Mouse (Mus musculus): ENCODE measurements at regions not wholly inside any gene's neighbourhood (a gene's known extent, or its start where the extent isn't known, plus 50 kb on each side); places are given as distances from the start of the nearest gene placed in this dataset.

DNA sequence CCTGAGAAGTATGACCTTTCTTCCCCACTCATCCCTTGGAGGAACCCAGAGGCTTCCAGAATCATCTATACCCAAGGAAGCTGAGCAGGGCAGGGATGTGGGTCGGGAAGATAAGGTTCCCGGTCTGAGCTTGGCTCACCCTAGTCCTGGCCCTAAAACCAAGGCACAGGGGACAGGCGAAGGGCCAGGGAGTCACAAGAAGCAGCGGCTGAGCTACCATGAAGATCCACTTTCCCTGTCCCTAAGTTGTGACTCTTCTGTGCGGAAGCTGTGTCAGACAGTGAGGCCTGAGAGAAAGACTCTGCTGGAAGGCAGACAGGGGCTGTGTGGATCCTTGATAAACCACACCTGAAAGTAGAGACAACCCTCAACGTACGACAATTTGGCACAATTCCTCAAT, 64.1 kb upstream of the Runx3 start:
- DNase-seq = no peak
- no peaks in the 10 kb centered on the region for H3K27me3 ChIP-seq
- no peak overlapping the region for H3K9ac ChIP-seq
- H3K4me2 ChIP-seq = no peak overlapping the region
- peaks cover 35% of the 10 kb centered on the region for H3K4me1 ChIP-seq (replicated peaks)
- H3K4me3 ChIP-seq (replicated peaks) = no peak overlapping the region
- ATAC-seq (ENCODE audit: low read depth) = no peak
- no peaks in the 10 kb centered on the region for H3K36me3 ChIP-seq
- 0 out of 2 replicates have a peak, but pooled peaks cover 5% of the 10 kb centered on the region for H3K9me3 ChIP-seq (replicated peaks)
- 71% methylated on average over 7 of the region's 7 CpGs for WGBS (ENCODE audit: insufficient replicate concordance)
- H3K27ac ChIP-seq = no peak overlapping the region

- Histone ChIP-seq H3K27ac (no peak overlapping the region), H3K4me2 (no peak overlapping the region), H3K4me3 (replicated peaks) (no peak overlapping the region), H3K9me3 (replicated peaks) (0 out of 2 replicates have a peak, but pooled peaks cover 5% of the 10 kb centered on the region), H3K36me3 (no peaks in the 10 kb centered on the region), H3K9ac (no peak overlapping the region), H3K27me3 (no peaks in the 10 kb centered on the region), H3K4me1 (replicated peaks) (peaks cover 44% of the 10 kb centered on the region)
- no peak for DNase-seq
- 72% methylated on average over 11 of the region's 11 CpGs for WGBS (ENCODE audit: insufficient replicate concordance)
- ATAC-seq (ENCODE audit: low read depth) = no peak
Observed at GRCm38 (mm10) chr4:135057286-135057685, 63.2 kb upstream of the Runx3 start.

DNA sequence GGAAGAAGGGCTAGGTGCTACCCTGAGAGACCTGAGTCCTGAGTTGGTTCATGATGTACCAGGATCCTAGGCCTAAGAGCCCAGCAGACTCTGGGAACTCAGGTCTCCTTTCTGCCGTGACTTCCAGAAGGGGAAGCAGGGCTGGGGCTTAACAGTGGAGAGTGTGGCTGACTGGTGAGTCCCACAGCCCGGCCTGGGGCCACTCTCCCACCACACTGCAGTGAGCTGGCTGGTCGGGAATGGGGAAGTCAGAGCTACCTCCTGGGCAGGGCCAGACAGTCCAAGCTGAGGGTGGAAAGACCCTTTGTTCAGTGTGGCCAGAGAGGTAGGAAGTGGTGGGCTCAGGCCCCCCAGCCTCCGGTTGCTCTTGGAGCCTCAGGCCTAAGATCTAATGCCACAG, 61.6 kb upstream of the Runx3 start:
- Histone ChIP-seq H3K27me3 (no peaks in the 10 kb centered on the region), H3K9me3 (replicated peaks) (no peaks in the 10 kb centered on the region), H3K9ac (no peak overlapping the region), H3K4me1 (replicated peaks) (peaks cover 47% of the 10 kb centered on the region), H3K36me3 (no peaks in the 10 kb centered on the region), H3K4me3 (replicated peaks) (no peak overlapping the region), H3K4me2 (no peak overlapping the region), H3K27ac (0 out of 2 replicates have a peak overlapping the region, but pooled peaks have one; percentile 29)
- WGBS (ENCODE audit: insufficient replicate concordance) = 34% methylated on average over 4 of the region's 4 CpGs
- ATAC-seq (ENCODE audit: low read depth) = no peak
- no peak for DNase-seq

DNA sequence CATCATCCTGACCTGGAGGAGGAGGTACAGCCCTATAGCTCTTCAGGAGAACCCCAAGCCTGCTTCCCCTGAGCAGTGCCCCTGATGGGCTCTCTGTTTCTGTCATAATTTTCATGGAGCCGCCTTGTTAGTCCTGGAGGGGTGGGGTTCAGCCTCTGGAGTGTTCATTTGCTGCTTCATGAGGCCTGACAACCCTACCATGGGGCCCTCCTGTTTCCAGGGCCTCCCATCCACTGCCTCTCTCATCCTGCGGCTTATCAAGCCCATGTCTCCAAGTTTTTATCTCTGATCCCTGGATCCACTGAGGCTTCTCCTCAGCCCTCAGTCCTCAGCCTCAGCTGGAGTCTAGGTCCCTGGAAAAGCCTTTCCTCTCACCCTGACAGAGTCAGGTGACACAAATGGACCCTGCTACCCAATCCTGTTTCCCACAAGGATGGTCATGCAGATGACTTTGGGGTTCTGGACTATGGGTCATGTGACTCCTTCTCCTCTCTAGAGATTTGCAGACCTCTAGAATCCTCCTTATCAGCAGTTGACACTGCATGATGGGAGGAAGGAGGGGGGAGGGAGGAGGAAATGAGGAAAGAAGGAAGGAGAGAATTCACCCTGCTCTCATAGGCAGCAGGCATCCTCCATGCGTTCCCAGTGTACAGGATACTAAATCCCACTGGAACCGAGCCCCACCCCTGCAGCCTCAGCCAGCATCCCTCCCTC, 59.3 kb upstream of the Runx3 start:
- Histone ChIP-seq H3K4me1 (replicated peaks) (peaks cover 45% of the 10 kb centered on the region), H3K4me2 (peak overlapping the region; percentile 56), H3K27ac (peak overlapping the region; percentile 85), H3K4me3 (replicated peaks) (peak overlapping the region; percentile 3; the same call in 1 of the 2 replicates), H3K27me3 (no peaks in the 10 kb centered on the region), H3K9ac (peak overlapping the region; percentile 37), H3K9me3 (replicated peaks) (no peaks in the 10 kb centered on the region), H3K36me3 (no peaks in the 10 kb centered on the region)
- DNase-seq = peak; percentile 32
- 17% methylated on average over 4 of the region's 4 CpGs for whole genome bisulfite sequencing (ENCODE audit: insufficient replicate concordance)
- ATAC-seq (ENCODE audit: low read depth) = peak; percentile 88

DNA sequence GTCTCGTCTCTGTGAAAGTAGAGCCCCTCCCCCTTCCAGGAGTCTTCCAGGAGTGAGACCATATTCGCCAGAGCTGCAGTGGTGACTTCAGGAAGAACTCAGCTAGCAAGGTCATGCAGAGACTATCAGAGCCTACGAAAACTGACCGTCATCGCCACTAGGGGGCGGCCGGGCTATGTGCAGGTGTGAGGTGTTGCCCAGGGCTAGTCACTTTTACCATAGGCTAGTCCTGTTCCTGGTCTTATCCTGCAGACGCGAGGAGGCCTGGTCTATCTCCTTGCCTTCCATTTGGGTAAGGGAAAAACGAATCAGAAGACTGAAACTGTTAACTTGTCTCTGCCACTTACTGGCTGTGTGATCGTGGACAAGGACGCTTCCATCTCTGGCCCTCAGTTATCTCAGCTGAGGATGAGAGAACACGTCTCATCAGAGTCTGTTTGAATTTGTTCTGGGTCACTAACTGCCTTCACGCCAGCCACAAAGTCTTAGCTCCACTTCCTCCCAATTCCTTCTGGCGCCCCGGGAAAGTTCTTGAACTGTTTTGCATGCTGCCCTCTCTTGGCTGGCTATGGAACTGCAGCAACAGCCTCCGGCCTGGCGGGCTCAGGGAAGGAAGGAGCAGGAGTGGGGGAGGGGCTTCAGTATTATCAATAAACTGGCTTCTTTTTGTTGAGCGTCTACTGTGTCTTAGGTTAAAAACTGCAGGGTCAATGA, 53.5 kb upstream of the Runx3 start:
- no peaks in the 10 kb centered on the region for H3K36me3 ChIP-seq
- WGBS (ENCODE audit: insufficient replicate concordance) = 6% methylated on average over 19 of the region's 19 CpGs
- DNase-seq (peak; percentile 68), ATAC-seq (ENCODE audit: low read depth) (peak; percentile 82)
- peak overlapping the region; percentile 60 for H3K4me2 ChIP-seq
- H3K4me1 ChIP-seq (replicated peaks) = peaks cover 23% of the 10 kb centered on the region
- H3K9ac ChIP-seq = 0 out of 2 replicates have a peak overlapping the region, but pooled peaks have one; percentile 22
- no peaks in the 10 kb centered on the region for H3K9me3 ChIP-seq (replicated peaks)
- H3K27ac ChIP-seq = peak overlapping the region; percentile 20; the same call in 1 of the 2 replicates
- H3K27me3 ChIP-seq = no peaks in the 10 kb centered on the region
- H3K4me3 ChIP-seq (replicated peaks) = peak overlapping the region; percentile 34

GRCm38 (mm10) chr4:135067805-135068204, 52.6 kb upstream of the Runx3 start:
- Histone ChIP-seq H3K27me3 (no peaks in the 10 kb centered on the region), H3K9me3 (replicated peaks) (no peaks in the 10 kb centered on the region), H3K27ac (no peak overlapping the region), H3K9ac (no peak overlapping the region), H3K4me3 (replicated peaks) (no peak overlapping the region), H3K4me1 (replicated peaks) (peaks cover 17% of the 10 kb centered on the region), H3K36me3 (no peaks in the 10 kb centered on the region), H3K4me2 (no peak overlapping the region)
- WGBS (ENCODE audit: insufficient replicate concordance) = 63% methylated on average over 7 of the region's 7 CpGs
- no peak for ATAC-seq (ENCODE audit: low read depth)
- no peak for DNase-seq

DNA sequence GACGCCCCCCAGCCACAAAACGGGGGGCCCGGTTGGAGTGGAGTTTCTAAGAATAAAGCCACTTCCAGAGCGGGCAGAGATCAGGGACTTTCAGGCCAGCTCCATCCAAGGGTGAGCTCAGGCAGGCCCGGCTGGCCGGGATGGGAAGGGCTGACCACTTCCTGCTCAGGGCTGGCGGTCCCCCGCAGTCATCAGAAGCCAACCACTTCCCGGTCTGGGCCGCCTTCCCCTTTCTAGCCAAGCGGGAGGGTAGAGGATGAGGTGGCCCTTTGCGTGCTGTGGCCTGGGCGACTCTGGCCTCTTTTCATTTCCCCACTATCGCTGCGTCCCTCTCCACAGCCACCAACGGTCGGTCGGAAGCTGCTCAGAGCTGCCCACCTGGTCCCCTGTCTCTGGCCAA, 50.6 kb upstream of the Runx3 start:
- 0 out of 2 replicates have a peak, but pooled peaks have one; percentile 11 for ATAC-seq (ENCODE audit: low read depth)
- DNase-seq = peak; percentile 13

More for the DNA sequence above, 50.6 kb upstream of the Runx3 start:
- H3K4me1 ChIP-seq (replicated peaks) = peaks cover 19% of the 10 kb centered on the region
- H3K27me3 ChIP-seq = no peaks in the 10 kb centered on the region
- H3K4me3 ChIP-seq (replicated peaks) = no peak overlapping the region
- H3K4me2 ChIP-seq = no peak overlapping the region
- no peaks in the 10 kb centered on the region for H3K9me3 ChIP-seq (replicated peaks)
- no peaks in the 10 kb centered on the region for H3K36me3 ChIP-seq
- H3K9ac ChIP-seq = no peak overlapping the region
- 25% methylated on average over 18 of the region's 18 CpGs for WGBS (ENCODE audit: insufficient replicate concordance)
- no peak overlapping the region for H3K27ac ChIP-seq
